Comparison of ENCODE assay signal across 8 mouse cellular contexts in the genomic region with DNA sequence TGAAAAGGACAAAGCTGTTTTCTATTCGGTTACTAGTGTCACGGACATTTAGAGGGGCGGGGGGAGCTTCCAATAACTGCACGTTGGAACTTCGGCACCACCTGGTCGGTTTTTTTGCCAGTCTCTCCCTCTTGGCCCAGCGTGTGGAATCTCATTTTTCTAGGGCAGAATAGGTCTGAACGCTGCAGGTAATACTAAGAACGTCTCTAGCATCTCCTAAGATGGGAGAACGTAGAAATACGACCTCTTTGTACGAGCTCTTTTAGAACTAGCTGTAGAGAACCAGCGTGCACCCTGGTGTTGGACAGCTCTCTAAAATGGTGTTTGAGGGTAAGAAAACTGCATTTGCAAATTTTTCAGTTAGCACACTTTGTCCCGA. TPM values are rescaled to one million over a fixed set of nuclear protein-coding genes. Genes with fewer than 3 reads are reported as not detected.
A peak's percentile ranks its signal among the peaks of the same experiment; 100 is the strongest.
DNase-seq lines count a peak whose midpoint lies in the region; ATAC-seq and TF ChIP-seq lines count a peak whose summit lies in the region.

No protein-coding gene starts in this region.

- H3K27ac ChIP-seq in heart, embryonic 11.5 days (ENCODE audit: low read depth, low read length), result peak overlapping the region; percentile 93
- H3K27ac ChIP-seq in forebrain, embryonic 13.5 days, result peak overlapping the region; percentile 91
- H3K27ac ChIP-seq in liver, embryonic 12.5 days, result peak overlapping the region; percentile 96

- H3K4me1 ChIP-seq in heart, embryonic 11.5 days (ENCODE audit: control insufficient read depth, insufficient read depth, low read length), result no peaks in the 10 kb centered on the region; the same call in 1 of the 2 replicates
- peaks cover 58% of the 10 kb centered on the region for H3K4me1 ChIP-seq in E14TG2a.4 (replicated peaks; ENCODE audit: low read depth, low read length)
- H3K4me1 ChIP-seq in forebrain, embryonic 13.5 days, result peaks cover 12% of the 10 kb centered on the region
- peaks cover 36% of the 10 kb centered on the region for H3K4me1 ChIP-seq in liver, embryonic 12.5 days

- no peak for TF ChIP-seq CTCF in E14TG2a.4 (conservative IDR thresholded peaks at IDR 0.05; ENCODE audit: low read length)

- no peak for ATAC-seq in heart, embryonic 11.5 days (replicated peaks; ENCODE audit: insufficient number of reproducible peaks, low FRiP score, low TSS enrichment)
- no peak for ATAC-seq in forebrain, embryonic 13.5 days
- no peak for ATAC-seq in liver, embryonic 12.5 days

- peak overlapping the region; percentile 64 for H3K4me2 ChIP-seq in heart, embryonic 11.5 days
- peak overlapping the region; percentile 66 for H3K4me2 ChIP-seq in forebrain, embryonic 13.5 days
- H3K4me2 ChIP-seq in liver, embryonic 12.5 days, result peak overlapping the region; percentile 78

- H3K27me3 ChIP-seq in heart, embryonic 11.5 days (ENCODE audit: control insufficient read depth, insufficient read depth, low read length), result no peaks in the 10 kb centered on the region
- no peaks in the 10 kb centered on the region for H3K27me3 ChIP-seq in E14TG2a.4 (ENCODE audit: insufficient read depth, low read length)
- no peaks in the 10 kb centered on the region for H3K27me3 ChIP-seq in forebrain, embryonic 13.5 days
- H3K27me3 ChIP-seq in liver, embryonic 12.5 days (replicated peaks), result no peaks in the 10 kb centered on the region

- no peak for DNase-seq in heart, postnatal 4 days
- DNase-seq in cerebellum, adult 9-11 months, result no peak
- DNase-seq in frontal cortex, postnatal 14 days (ENCODE audit: low spot score in 2 of 2), result no peak
- no peak for DNase-seq in cerebellum, adult 11 months

- WGBS in heart, embryonic 11.5 days (ENCODE audit: insufficient replicate concordance), result under 1% methylated on average over 14 of the region's 14 CpGs
- under 1% methylated on average over 14 of the region's 14 CpGs for WGBS in forebrain, embryonic 13.5 days
- WGBS in liver, embryonic 12.5 days (ENCODE audit: insufficient replicate concordance), result under 1% methylated on average over 14 of the region's 14 CpGs

- no peaks in the 10 kb centered on the region for H3K36me3 ChIP-seq in heart, embryonic 11.5 days (ENCODE audit: control insufficient read depth, insufficient read depth, low read length)
- peaks cover 45% of the 10 kb centered on the region for H3K36me3 ChIP-seq in E14TG2a.4 (ENCODE audit: insufficient read depth, low read length)
- H3K36me3 ChIP-seq in forebrain, embryonic 13.5 days (ENCODE audit: poor library complexity, severe bottlenecking), result peaks cover 3% of the 10 kb centered on the region
- peaks cover 38% of the 10 kb centered on the region for H3K36me3 ChIP-seq in liver, embryonic 12.5 days

- no peaks in the 10 kb centered on the region for H3K9me3 ChIP-seq in heart, embryonic 11.5 days (replicated peaks; ENCODE audit: control insufficient read depth, low read length)
- no peaks in the 10 kb centered on the region for H3K9me3 ChIP-seq in E14TG2a.4 (ENCODE audit: low read length)
- H3K9me3 ChIP-seq in forebrain, embryonic 13.5 days (replicated peaks), result no peaks in the 10 kb centered on the region
- no peaks in the 10 kb centered on the region for H3K9me3 ChIP-seq in liver, embryonic 12.5 days (replicated peaks)

- H3K4me3 ChIP-seq in heart, embryonic 11.5 days (ENCODE audit: low read depth, low read length), result peak overlapping the region; percentile 87
- peak overlapping the region; percentile 99 for H3K4me3 ChIP-seq in E14TG2a.4 (replicated peaks; ENCODE audit: low read length)
- H3K4me3 ChIP-seq in forebrain, embryonic 13.5 days, result peak overlapping the region; percentile 56
- H3K4me3 ChIP-seq in liver, embryonic 12.5 days, result peak overlapping the region; percentile 93

- H3K9ac ChIP-seq in heart, embryonic 11.5 days (ENCODE audit: low read depth, low read length), result peak overlapping the region; percentile 96
- H3K9ac ChIP-seq in forebrain, embryonic 13.5 days, result peak overlapping the region; percentile 73
- H3K9ac ChIP-seq in liver, embryonic 12.5 days, result peak overlapping the region; percentile 99

RNA-seq across cellular contexts. Expression of gene Tfrc, which starts 0.7 kb away (rescaled TPM):
- polyA plus RNA-seq in heart, embryonic 11.5 days (2014; fragmentation: Nextera tagmentation; extraction: Ambion mirVana), result 66.7 and 69.2 TPM in 2 replicates
- 100 to 1,000 TPM; 139 to 148 TPM for total RNA-seq in heart, postnatal 4 days (2021)
- 32.0 and 42.1 TPM in 2 replicates for polyA plus RNA-seq in forebrain, embryonic 13.5 days (2015; fragmentation: Nextera tagmentation; extraction: Ambion mirVana)
- 327 and 339 TPM in 2 replicates for polyA plus RNA-seq in liver, embryonic 12.5 days (2016; fragmentation: Nextera tagmentation; extraction: Ambion mirVana)

RNA-seq across cellular contexts. Expression of gene Tnk2, which starts 34.3 kb away (rescaled TPM):
- polyA plus RNA-seq in heart, embryonic 11.5 days (2014; fragmentation: Nextera tagmentation; extraction: Ambion mirVana), result 6.9 and 7.8 TPM in 2 replicates
- 10 to 100 TPM; 38.4 to 49.9 TPM for total RNA-seq in heart, postnatal 4 days (2021)
- polyA plus RNA-seq in forebrain, embryonic 13.5 days (2015; fragmentation: Nextera tagmentation; extraction: Ambion mirVana), result 14.6 TPM in 2 replicates
- polyA plus RNA-seq in liver, embryonic 12.5 days (2016; fragmentation: Nextera tagmentation; extraction: Ambion mirVana), result 6.3 and 6.6 TPM in 2 replicates
